Mouse (Mus musculus): ENCODE measurements around the gene Cnpy2.
"Not testable (repeated sequence)": the region's sequence is repeated elsewhere in the genome, so short reads cannot be mapped to it uniquely, and the experiment has no call there.

- not testable (repeated sequence) for TF ChIP-seq ZC3H11A (IDR thresholded peaks at IDR 0.05; ENCODE audit: borderline replicate concordance, low read depth, low read length); MAFK (IDR thresholded peaks at IDR 0.05; ENCODE audit: insufficient read depth, low read depth, low read length); ZNF384 (IDR thresholded peaks at IDR 0.05; ENCODE audit: low read depth, low read length)
These were observed 31.7 kb upstream of the Cnpy2 start for GRCm38 (mm10) chr10:128290594-128290993.

Data from ES-E14 (cell line).